Mouse (Mus musculus) forebrain, postnatal 0 days (tissue): ENCODE results near the gene Ntn4. TPM values are rescaled to one million over a fixed set of nuclear protein-coding genes. Genes with fewer than 3 reads are reported as not detected.

Experiments used
- ATAC-seq: fragments of 200-750 bp; cut with Nextera tagmentation; 2 replicates; pipeline ENCODE4 v1.8.0; 2017; ENCODE audit warnings: mild to moderate bottlenecking, moderate library complexity
- DNase-seq: peaks from one replicate; pipeline ENCODE4 v3.0.0-alpha.2; 2015
- H3K27ac ChIP-seq: fragments of 300-500 bp; sonication (generic); 2 replicates; pipeline ENCODE4 v1.5.1; 2014; ENCODE audit warnings: low read depth, mild to moderate bottlenecking, antibody characterized with exemption, low read length, moderate library complexity, mixed read lengths
- H3K27me3 ChIP-seq: fragments of 300-500 bp; sonication (generic); 2 replicates; pipeline ENCODE4 v1.6.1; 2014; ENCODE audit warnings: mild to moderate bottlenecking, low read length, mixed read lengths; ENCODE audit not compliant: insufficient read depth
- H3K36me3 ChIP-seq: fragments of 300-500 bp; sonication (generic); 2 replicates; pipeline ENCODE4 v1.6.1; 2014; ENCODE audit warnings: mild to moderate bottlenecking, moderate library complexity; ENCODE audit not compliant: insufficient read depth
- H3K4me1 ChIP-seq: fragments of 300-500 bp; sonication (generic); 2 replicates; pipeline ENCODE4 v1.6.1; 2014; ENCODE audit warnings: antibody characterized with exemption; ENCODE audit not compliant: insufficient read depth
- H3K4me2 ChIP-seq: fragments of 300-500 bp; sonication (generic); 2 replicates; pipeline ENCODE4 v1.6.1; 2014; ENCODE audit warnings: low read depth, mild to moderate bottlenecking, moderate library complexity
- H3K4me3 ChIP-seq: fragments of 300-500 bp; sonication (generic); 2 replicates; pipeline ENCODE4 v1.5.1; 2014; ENCODE audit warnings: low read depth, low read length, mixed read lengths
- H3K9ac ChIP-seq: fragments of 300-500 bp; sonication (generic); 2 replicates; pipeline ENCODE4 v1.6.1; 2014; ENCODE audit warnings: mild to moderate bottlenecking
- H3K9me3 ChIP-seq: fragments of 300-500 bp; sonication (generic); 2 replicates; pipeline ENCODE4 v1.6.1; 2016; ENCODE audit warnings: low read length
- CTCF ChIP-seq: sonication (generic); IDR thresholded peaks from 2 replicates; pipeline ENCODE4 v1.5.1; 2016; ENCODE audit warnings: antibody characterized with exemption, control low read depth, low read depth
- WGBS: fragments of 180-500 bp; shearing (Covaris S2); extraction: QIAGEN DNeasy Blood & Tissue Kit; methylation state at CpG from one replicate; pipeline ENCODE4 v1.1.7; 2014; 5-methylcytosine and 5-hydroxymethylcytosine counted together
- polyA plus RNA-seq: library from polyadenylated mRNA; unstranded; fragments of >200 nt; fragmentation: Nextera tagmentation; extraction: Ambion mirVana; gene quantifications from 2 replicates; pipeline ENCODE4 v1.2.1, GENCODE M21; 2015
- total RNA-seq: library from RNA; depleted of rRNA; stranded (reverse); fragments of >200 nt; gene quantifications from 2 replicates; pipeline ENCODE4 v1.2.3, GENCODE M21; 2014

Gene Ntn4
- total and polyA plus RNA-seq, 2 experiments from 2014 or later = 1.2 to 6.1 TPM

DNA sequence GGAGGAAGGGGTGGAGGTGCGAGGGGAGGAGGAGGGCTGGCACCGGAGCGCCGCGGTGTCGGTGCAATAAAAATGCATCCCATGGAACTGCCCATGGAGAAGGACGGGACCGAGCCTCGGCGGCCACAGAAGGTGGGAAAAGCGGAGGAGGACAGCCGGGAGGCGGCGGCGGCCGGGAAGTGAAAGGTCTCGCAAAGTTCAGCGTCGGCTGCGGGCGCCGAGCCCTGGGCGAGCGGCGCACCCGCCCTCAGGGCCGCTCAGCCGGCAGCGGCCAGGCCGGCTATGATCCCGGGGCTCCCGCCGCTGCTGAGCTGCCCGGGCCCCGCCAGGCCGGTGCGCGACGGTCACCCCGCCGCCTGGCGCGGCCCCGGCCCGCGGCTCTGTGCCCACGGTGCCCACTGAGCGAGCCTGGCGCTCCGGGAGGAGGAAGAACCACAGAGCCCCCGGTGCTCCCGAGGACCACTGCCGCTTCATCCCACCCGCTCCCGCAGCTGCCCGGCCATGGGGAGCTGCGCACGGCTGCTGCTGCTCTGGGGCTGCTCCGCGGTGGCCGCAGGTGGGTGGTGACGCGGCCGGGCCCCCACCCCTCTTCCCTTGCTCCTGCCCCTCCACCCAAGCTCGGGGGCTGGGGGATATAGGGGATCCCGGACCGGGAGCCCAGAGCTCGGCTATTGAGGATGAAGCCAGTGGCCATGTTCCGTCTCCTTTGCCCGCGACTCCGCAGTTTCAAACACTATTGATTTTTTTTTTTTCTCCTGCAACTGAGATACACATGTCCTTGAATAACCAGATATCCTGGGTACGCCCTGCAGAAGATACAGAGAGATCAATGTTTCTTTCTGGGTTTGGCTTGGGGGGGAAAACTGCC is 706 bp downstream of the Ntn4 start:
- no peaks in the 10 kb centered on the region; the same call in 1 of the 2 replicates for H3K27me3 ChIP-seq
- ATAC-seq = peak; percentile 62
- no peak for TF ChIP-seq CTCF
- H3K4me2 ChIP-seq = peak overlapping the region; percentile 98
- WGBS = 0% methylated on average over 63 of the region's 73 CpGs
- H3K27ac ChIP-seq = peak overlapping the region; percentile 29; the same call in 1 of the 2 replicates
- peak; percentile 59 for DNase-seq
- no peaks in the 10 kb centered on the region for H3K9me3 ChIP-seq
- H3K4me1 ChIP-seq = no peaks in the 10 kb centered on the region; the same call in 1 of the 2 replicates
- peak overlapping the region; percentile 65 for H3K4me3 ChIP-seq
- H3K36me3 ChIP-seq = no peaks in the 10 kb centered on the region
- H3K9ac ChIP-seq = peak overlapping the region; percentile 65

DNA sequence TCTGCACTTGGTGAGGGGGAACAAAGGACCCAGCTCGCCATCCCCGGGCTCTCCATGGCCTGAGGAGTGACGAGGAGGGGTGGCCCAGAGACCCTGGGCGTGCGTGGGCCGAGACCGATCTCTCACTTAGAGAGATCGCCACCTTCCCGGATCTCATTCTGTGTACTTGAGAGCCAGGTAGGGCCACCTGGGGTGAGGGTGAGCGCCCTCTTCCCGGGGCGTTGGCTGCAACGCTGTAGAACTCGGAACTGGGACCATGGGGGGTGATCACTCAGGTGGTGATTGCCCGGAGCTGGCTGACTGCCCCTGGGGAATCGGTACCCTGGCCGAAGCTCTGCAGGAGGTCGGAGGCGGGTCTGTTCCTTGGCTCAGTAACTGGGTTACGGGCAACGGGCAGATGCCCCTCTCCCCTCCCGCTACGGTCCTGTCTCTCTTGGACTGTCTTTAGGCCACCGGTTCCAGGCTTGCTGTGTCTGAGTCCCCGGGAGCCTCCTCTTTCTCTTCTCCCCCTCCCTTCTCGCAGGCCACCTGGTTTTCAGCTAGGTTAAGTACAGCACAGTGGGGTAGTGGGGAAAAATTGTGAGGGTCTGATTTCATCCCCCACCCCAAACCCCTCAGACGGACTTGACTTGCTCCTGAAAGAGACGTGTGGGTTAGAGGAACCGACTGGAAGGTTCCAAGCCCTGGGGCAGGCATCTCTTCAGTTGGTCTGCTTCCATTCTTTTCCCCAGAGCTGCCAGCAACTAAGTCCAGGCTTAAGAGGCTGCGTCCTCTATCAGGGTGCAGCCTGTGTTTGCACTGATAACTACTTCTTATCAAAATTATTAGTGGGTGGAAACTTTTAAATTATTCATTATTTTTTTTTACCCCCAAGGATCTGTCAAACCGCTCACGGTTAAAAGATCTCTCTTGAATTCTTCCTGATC is 1.6 kb downstream of the Ntn4 start:
- peak; percentile 28 for DNase-seq
- peak overlapping the region; percentile 40; the same call in 1 of the 2 replicates for H3K27ac ChIP-seq
- no peak for TF ChIP-seq CTCF

DNA sequence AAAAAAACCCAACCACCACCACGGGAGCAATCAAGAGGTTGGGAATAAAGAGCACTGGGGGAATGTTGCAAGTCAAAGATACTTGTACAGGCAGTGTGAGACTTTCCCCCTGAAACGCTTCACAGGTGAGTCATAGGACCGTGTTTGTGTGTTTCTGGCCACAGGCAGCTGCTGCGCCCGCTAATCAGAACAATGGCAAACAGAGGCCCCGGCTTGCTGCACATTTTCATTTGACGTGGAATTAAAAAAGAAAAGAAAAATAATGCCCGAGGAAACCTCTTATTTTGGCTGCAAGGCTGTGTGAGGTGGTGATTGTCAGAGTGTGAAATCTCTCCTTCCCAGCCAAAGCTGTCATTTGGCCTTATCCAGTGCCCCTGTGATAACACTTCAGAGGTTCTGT is 2.4 kb downstream of the Ntn4 start:
- Histone ChIP-seq H3K4me1 (no peaks in the 10 kb centered on the region; the same call in 1 of the 2 replicates), H3K4me2 (peak overlapping the region; percentile 98), H3K27ac (no peak overlapping the region), H3K27me3 (no peaks in the 10 kb centered on the region; the same call in 1 of the 2 replicates), H3K36me3 (no peaks in the 10 kb centered on the region), H3K9ac (no peak overlapping the region), H3K4me3 (no peak overlapping the region), H3K9me3 (no peaks in the 10 kb centered on the region)
- ATAC-seq = no peak
- DNase-seq = no peak
- no peak for TF ChIP-seq CTCF
- 26% methylated on average over 8 of the region's 8 CpGs for WGBS

More for the DNA sequence above, 1.6 kb downstream of the Ntn4 start:
- ATAC-seq = peak; percentile 61; the same call in 1 of the 2 replicates
- peak overlapping the region; percentile 65 for H3K4me3 ChIP-seq
- peak overlapping the region; percentile 98 for H3K4me2 ChIP-seq
- no peaks in the 10 kb centered on the region for H3K9me3 ChIP-seq
- peak overlapping the region; percentile 65 for H3K9ac ChIP-seq
- no peaks in the 10 kb centered on the region for H3K36me3 ChIP-seq
- WGBS = 4% methylated on average over 31 of the region's 32 CpGs
- no peaks in the 10 kb centered on the region; the same call in 1 of the 2 replicates for H3K4me1 ChIP-seq
- H3K27me3 ChIP-seq = no peaks in the 10 kb centered on the region; the same call in 1 of the 2 replicates

DNA sequence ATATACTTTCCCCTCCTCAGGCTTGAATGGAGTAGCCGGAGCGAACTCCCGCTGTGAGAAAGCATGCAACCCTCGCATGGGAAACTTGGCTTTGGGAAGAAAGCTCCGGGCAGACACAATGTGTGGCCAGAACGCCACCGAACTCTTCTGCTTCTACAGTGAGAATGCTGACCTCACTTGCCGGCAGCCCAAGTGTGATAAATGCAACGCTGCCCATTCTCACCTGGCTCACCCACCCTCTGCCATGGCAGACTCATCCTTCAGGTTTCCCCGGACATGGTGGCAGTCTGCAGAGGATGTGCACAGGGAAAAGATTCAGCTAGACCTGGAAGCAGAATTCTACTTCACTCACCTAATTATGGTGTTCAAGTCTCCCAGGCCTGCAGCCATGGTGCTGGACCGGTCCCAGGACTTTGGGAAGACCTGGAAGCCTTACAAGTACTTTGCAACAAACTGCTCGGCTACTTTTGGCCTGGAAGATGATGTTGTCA is 4.0 kb downstream of the Ntn4 start:
- H3K4me1 ChIP-seq = no peaks in the 10 kb centered on the region; the same call in 1 of the 2 replicates
- ATAC-seq (no peak), DNase-seq (no peak)
- H3K36me3 ChIP-seq = no peaks in the 10 kb centered on the region
- 62% methylated on average over 12 of the region's 12 CpGs for WGBS
- H3K4me3 ChIP-seq = no peak overlapping the region
- H3K4me2 ChIP-seq = no peak overlapping the region
- no peaks in the 10 kb centered on the region; the same call in 1 of the 2 replicates for H3K27me3 ChIP-seq
- no peak overlapping the region for H3K27ac ChIP-seq
- no peak overlapping the region for H3K9ac ChIP-seq
- H3K9me3 ChIP-seq = no peaks in the 10 kb centered on the region
- TF ChIP-seq CTCF = no peak

- H3K4me2 ChIP-seq = no peak overlapping the region
- no peak for TF ChIP-seq CTCF
- H3K27me3 ChIP-seq = no peaks in the 10 kb centered on the region
- no peaks in the 10 kb centered on the region for H3K36me3 ChIP-seq
- DNase-seq = no peak
- 93% methylated on average over 10 of the region's 10 CpGs for WGBS
- no peaks in the 10 kb centered on the region for H3K9me3 ChIP-seq
- H3K4me3 ChIP-seq = no peak overlapping the region
- ATAC-seq = no peak
- H3K9ac ChIP-seq = no peak overlapping the region
- no peaks in the 10 kb centered on the region for H3K4me1 ChIP-seq
- H3K27ac ChIP-seq = no peak overlapping the region
Measured at GRCm38 (mm10) chr10:93647655-93648561, 7.4 kb downstream of the Ntn4 start.
